Mouse (Mus musculus): ENCODE data around the gene Shc1. TPM values are rescaled to one million over a fixed set of nuclear protein-coding genes. Genes with fewer than 3 reads are reported as not detected.
A peak's percentile ranks its signal among the peaks of the same experiment; 100 is the strongest.

Shc1 gene
- polyA plus RNA-seq, 1 experiment from 2014 or later: 42.3 TPM

- peaks cover 30% of the 10 kb centered on the region for H3K4me1 ChIP-seq (ENCODE audit: control insufficient read depth, insufficient read depth, low read length)
- H3K4me3 ChIP-seq (ENCODE audit: low read depth, low read length): peak within 1 kb of the TSS; percentile 70
- H3K9ac ChIP-seq (ENCODE audit: low read depth, low read length): peak within 1 kb of the TSS; percentile 73
- H3K27ac ChIP-seq (ENCODE audit: low read depth, low read length): peak within 1 kb of the TSS; percentile 93
- 0% methylated on average over 39 of the region's 42 CpGs for WGBS (ENCODE audit: insufficient replicate concordance)
- H3K4me2 ChIP-seq: peak within 1 kb of the TSS; percentile 100
- H3K27me3 ChIP-seq (ENCODE audit: control insufficient read depth, insufficient read depth, low read length): no peaks in the 10 kb centered on the region
- H3K9me3 ChIP-seq (replicated peaks; ENCODE audit: control insufficient read depth, low read length): no peaks in the 10 kb centered on the region
- H3K36me3 ChIP-seq (ENCODE audit: control insufficient read depth, insufficient read depth, low read length): no peaks in the 10 kb centered on the region
- ATAC-seq (replicated peaks; ENCODE audit: insufficient number of reproducible peaks, low FRiP score, low TSS enrichment): peak; percentile 32
These were observed 24.0 kb upstream of the Shc1 start, which contains the start of gene Zbtb7b for GRCm38 (mm10) chr3:89394006-89394893. Gene Zbtb7b (minus strand): TSS chr3:89394776.

- Histone ChIP-seq H3K4me3 (ENCODE audit: low read depth, low read length) (peak overlapping the region; percentile 70), H3K9ac (ENCODE audit: low read depth, low read length) (peak overlapping the region; percentile 73), H3K4me1 (ENCODE audit: control insufficient read depth, insufficient read depth, low read length) (peaks cover 30% of the 10 kb centered on the region), H3K36me3 (ENCODE audit: control insufficient read depth, insufficient read depth, low read length) (no peaks in the 10 kb centered on the region), H3K4me2 (peak overlapping the region; percentile 100), H3K9me3 (replicated peaks; ENCODE audit: control insufficient read depth, low read length) (no peaks in the 10 kb centered on the region), H3K27me3 (ENCODE audit: control insufficient read depth, insufficient read depth, low read length) (no peaks in the 10 kb centered on the region), H3K27ac (ENCODE audit: low read depth, low read length) (peak overlapping the region; percentile 93)
- WGBS (ENCODE audit: insufficient replicate concordance): 0% methylated on average over 11 of the region's 12 CpGs
- ATAC-seq (replicated peaks; ENCODE audit: insufficient number of reproducible peaks, low FRiP score, low TSS enrichment): no peak; the same call in 1 of the 2 replicates
These were observed 23.4 kb upstream of the Shc1 start for GRCm38 (mm10) chr3:89394894-89395256.

- Histone ChIP-seq H3K27me3 (ENCODE audit: control insufficient read depth, insufficient read depth, low read length) (no peaks in the 10 kb centered on the region), H3K4me2 (peak overlapping the region; percentile 100), H3K9me3 (replicated peaks; ENCODE audit: control insufficient read depth, low read length) (no peaks in the 10 kb centered on the region), H3K27ac (ENCODE audit: low read depth, low read length) (peak overlapping the region; percentile 93), H3K4me3 (ENCODE audit: low read depth, low read length) (peak overlapping the region; percentile 70), H3K9ac (ENCODE audit: low read depth, low read length) (peak overlapping the region; percentile 73), H3K4me1 (ENCODE audit: control insufficient read depth, insufficient read depth, low read length) (peaks cover 26% of the 10 kb centered on the region), H3K36me3 (ENCODE audit: control insufficient read depth, insufficient read depth, low read length) (no peaks in the 10 kb centered on the region)
- 2% methylated on average over 10 of the region's 10 CpGs for WGBS (ENCODE audit: insufficient replicate concordance)
- no peak for ATAC-seq (replicated peaks; ENCODE audit: insufficient number of reproducible peaks, low FRiP score, low TSS enrichment)
These were observed 22.8 kb upstream of the Shc1 start for GRCm38 (mm10) chr3:89395419-89395805.

- no peak for ATAC-seq (replicated peaks; ENCODE audit: insufficient number of reproducible peaks, low FRiP score, low TSS enrichment)
- peak overlapping the region; percentile 70 for H3K4me3 ChIP-seq (ENCODE audit: low read depth, low read length)
- no peaks in the 10 kb centered on the region for H3K9me3 ChIP-seq (replicated peaks; ENCODE audit: control insufficient read depth, low read length)
- peaks cover 19% of the 10 kb centered on the region for H3K4me1 ChIP-seq (ENCODE audit: control insufficient read depth, insufficient read depth, low read length)
- WGBS (ENCODE audit: insufficient replicate concordance): under 1% methylated on average over 42 of the region's 44 CpGs
- 0 out of 2 replicates have a peak, but pooled peaks cover 2% of the 10 kb centered on the region for H3K36me3 ChIP-seq (ENCODE audit: control insufficient read depth, insufficient read depth, low read length)
- H3K27ac ChIP-seq (ENCODE audit: low read depth, low read length): peak overlapping the region; percentile 42
- H3K4me2 ChIP-seq: peak overlapping the region; percentile 100
- peak overlapping the region; percentile 73 for H3K9ac ChIP-seq (ENCODE audit: low read depth, low read length)
- no peaks in the 10 kb centered on the region for H3K27me3 ChIP-seq (ENCODE audit: control insufficient read depth, insufficient read depth, low read length)
These were observed 22.2 kb upstream of the Shc1 start for GRCm38 (mm10) chr3:89395806-89396653.

- Histone ChIP-seq H3K4me2 (peak overlapping the region; percentile 100), H3K27ac (ENCODE audit: low read depth, low read length) (peak overlapping the region; percentile 42), H3K4me3 (ENCODE audit: low read depth, low read length) (peak overlapping the region; percentile 70), H3K27me3 (ENCODE audit: control insufficient read depth, insufficient read depth, low read length) (no peaks in the 10 kb centered on the region), H3K4me1 (ENCODE audit: control insufficient read depth, insufficient read depth, low read length) (peaks cover 15% of the 10 kb centered on the region), H3K36me3 (ENCODE audit: control insufficient read depth, insufficient read depth, low read length) (0 out of 2 replicates have a peak, but pooled peaks cover 2% of the 10 kb centered on the region), H3K9ac (ENCODE audit: low read depth, low read length) (peak overlapping the region; percentile 73), H3K9me3 (replicated peaks; ENCODE audit: control insufficient read depth, low read length) (no peaks in the 10 kb centered on the region)
- WGBS (ENCODE audit: insufficient replicate concordance): 0% methylated on average over 4 of the region's 4 CpGs
- ATAC-seq (replicated peaks; ENCODE audit: insufficient number of reproducible peaks, low FRiP score, low TSS enrichment): no peak
These were observed 21.6 kb upstream of the Shc1 start for GRCm38 (mm10) chr3:89396654-89397005.

- Histone ChIP-seq H3K9ac (ENCODE audit: low read depth, low read length) (no peak overlapping the region), H3K9me3 (replicated peaks; ENCODE audit: control insufficient read depth, low read length) (no peaks in the 10 kb centered on the region), H3K4me2 (no peak overlapping the region), H3K27ac (ENCODE audit: low read depth, low read length) (no peak overlapping the region), H3K4me1 (ENCODE audit: control insufficient read depth, insufficient read depth, low read length) (peaks cover 4% of the 10 kb centered on the region; the same call in 1 of the 2 replicates), H3K36me3 (ENCODE audit: control insufficient read depth, insufficient read depth, low read length) (peaks cover 10% of the 10 kb centered on the region), H3K27me3 (ENCODE audit: control insufficient read depth, insufficient read depth, low read length) (no peaks in the 10 kb centered on the region), H3K4me3 (ENCODE audit: low read depth, low read length) (no peak overlapping the region)
- ATAC-seq (replicated peaks; ENCODE audit: insufficient number of reproducible peaks, low FRiP score, low TSS enrichment): no peak
- WGBS (ENCODE audit: insufficient replicate concordance): 84% methylated on average over 7 of the region's 7 CpGs
These were observed 16.9 kb upstream of the Shc1 start for GRCm38 (mm10) chr3:89401329-89401728.

GRCm38 (mm10) chr3:89402693-89403092 is 15.6 kb upstream of the Shc1 start, which contains the start of gene Lenep:
Gene Lenep (minus strand): TSS chr3:89402793.
- WGBS (ENCODE audit: insufficient replicate concordance): 75% methylated on average over 5 of the region's 5 CpGs
- Histone ChIP-seq H3K27ac (ENCODE audit: low read depth, low read length) (no peak within 1 kb of the TSS), H3K9me3 (replicated peaks; ENCODE audit: control insufficient read depth, low read length) (no peaks in the 10 kb centered on the region), H3K27me3 (ENCODE audit: control insufficient read depth, insufficient read depth, low read length) (no peaks in the 10 kb centered on the region), H3K36me3 (ENCODE audit: control insufficient read depth, insufficient read depth, low read length) (peaks cover 12% of the 10 kb centered on the region), H3K4me3 (ENCODE audit: low read depth, low read length) (no peak within 1 kb of the TSS), H3K4me1 (ENCODE audit: control insufficient read depth, insufficient read depth, low read length) (no peaks in the 10 kb centered on the region), H3K9ac (ENCODE audit: low read depth, low read length) (no peak within 1 kb of the TSS), H3K4me2 (no peak within 1 kb of the TSS)
- ATAC-seq (replicated peaks; ENCODE audit: insufficient number of reproducible peaks, low FRiP score, low TSS enrichment): no peak

- no peaks in the 10 kb centered on the region for H3K9me3 ChIP-seq (replicated peaks; ENCODE audit: control insufficient read depth, low read length)
- no peak for ATAC-seq (replicated peaks; ENCODE audit: insufficient number of reproducible peaks, low FRiP score, low TSS enrichment)
- H3K36me3 ChIP-seq (ENCODE audit: control insufficient read depth, insufficient read depth, low read length): peaks cover 10% of the 10 kb centered on the region
- WGBS (ENCODE audit: insufficient replicate concordance): 87% methylated on average over 6 of the region's 6 CpGs
- H3K27me3 ChIP-seq (ENCODE audit: control insufficient read depth, insufficient read depth, low read length): no peaks in the 10 kb centered on the region
- H3K4me3 ChIP-seq (ENCODE audit: low read depth, low read length): no peak overlapping the region
- H3K4me2 ChIP-seq: no peak overlapping the region
- no peak overlapping the region for H3K9ac ChIP-seq (ENCODE audit: low read depth, low read length)
- peaks cover 6% of the 10 kb centered on the region for H3K4me1 ChIP-seq (ENCODE audit: control insufficient read depth, insufficient read depth, low read length)
- no peak overlapping the region for H3K27ac ChIP-seq (ENCODE audit: low read depth, low read length)
These were observed 11.4 kb upstream of the Shc1 start for GRCm38 (mm10) chr3:89406887-89407286.
